Mouse (Mus musculus) embryonic fibroblast, embryonic 13.5 days (primary cell): Measurements from ENCODE around the gene Ryr1.

ENCODE experiments used
- CTCF ChIP-seq: IDR thresholded peaks from 2 replicates; pipeline ENCODE4 v1.5.1; 2011; ENCODE audit warnings: mild to moderate bottlenecking, control low read depth, low read length, moderate library complexity, borderline replicate concordance; ENCODE audit not compliant: insufficient read depth
- POLR2A ChIP-seq: IDR thresholded peaks from 2 replicates; pipeline ENCODE4 v1.6.1; 2011; ENCODE audit warnings: low read depth, mild to moderate bottlenecking, control low read depth, low read length, moderate library complexity

GRCm38 (mm10) chr7:29039985-29040661 is 84.9 kb downstream of the Ryr1 start:
- TF ChIP-seq POLR2A = no peak
- TF ChIP-seq CTCF = no peak
